Mouse (Mus musculus): ENCODE results near the gene Stum.
"Not testable (repeated sequence)": the region's sequence is repeated elsewhere in the genome, so short reads cannot be mapped to it uniquely, and the experiment has no call there.

Gene Stum

GRCm38 (mm10) chr1:180403694-180404606, 79.4 kb downstream of the Stum start:
- peak in 1 of 2 experiments; percentile 43 for DNase-seq

DNA sequence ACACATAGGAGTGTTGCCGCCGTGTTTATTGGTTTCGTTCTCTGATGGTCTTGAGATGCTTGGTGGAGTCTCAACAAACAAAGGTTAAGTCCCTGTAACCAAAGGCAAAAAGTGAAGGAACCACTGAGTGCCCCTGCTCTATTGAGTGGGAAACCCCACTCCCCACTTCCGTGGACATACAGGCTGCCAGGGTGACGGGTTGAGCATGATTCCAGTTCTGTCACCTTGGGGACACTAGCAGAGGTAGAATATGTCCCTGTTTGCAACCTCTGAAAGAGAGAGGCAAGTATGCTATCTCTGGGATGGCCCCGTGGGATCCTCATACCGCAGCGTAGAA, 80.0 kb downstream of the Stum start:
- DNase-seq: no peak

DNA sequence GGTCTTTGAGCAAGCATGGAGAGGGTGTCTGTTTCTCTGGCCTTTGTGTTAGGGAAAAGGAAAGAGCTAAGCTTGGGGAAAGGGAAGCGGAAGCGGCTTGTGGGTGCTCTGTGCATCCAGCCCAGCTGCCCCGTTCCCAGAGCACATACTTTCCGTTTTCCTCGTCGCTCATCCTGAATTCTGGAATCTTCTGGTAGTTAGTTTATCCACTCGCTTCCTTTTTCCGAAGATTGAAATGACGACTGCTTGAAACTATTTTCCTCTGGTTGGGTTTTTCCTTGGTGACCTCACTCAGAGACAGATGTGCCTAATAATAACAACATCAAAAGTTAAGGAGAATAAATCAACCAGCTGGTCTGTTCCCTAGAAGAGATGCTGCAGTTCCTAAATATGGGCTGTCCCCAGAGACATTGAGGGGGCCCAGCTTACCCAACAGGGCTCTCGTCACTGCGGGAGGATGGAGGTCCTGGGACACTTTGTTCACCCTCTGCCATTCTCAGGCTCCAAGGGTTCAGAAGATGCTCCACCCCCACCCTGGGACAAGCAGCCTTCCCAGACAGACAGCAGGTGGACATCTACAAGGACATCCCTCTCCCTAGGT, 80.7 kb downstream of the Stum start:
- no peak for DNase-seq

- DNase-seq: peak in 1 of 2 experiments; percentile 45
Observed at GRCm38 (mm10) chr1:180401725-180402124, 81.6 kb downstream of the Stum start.

DNA sequence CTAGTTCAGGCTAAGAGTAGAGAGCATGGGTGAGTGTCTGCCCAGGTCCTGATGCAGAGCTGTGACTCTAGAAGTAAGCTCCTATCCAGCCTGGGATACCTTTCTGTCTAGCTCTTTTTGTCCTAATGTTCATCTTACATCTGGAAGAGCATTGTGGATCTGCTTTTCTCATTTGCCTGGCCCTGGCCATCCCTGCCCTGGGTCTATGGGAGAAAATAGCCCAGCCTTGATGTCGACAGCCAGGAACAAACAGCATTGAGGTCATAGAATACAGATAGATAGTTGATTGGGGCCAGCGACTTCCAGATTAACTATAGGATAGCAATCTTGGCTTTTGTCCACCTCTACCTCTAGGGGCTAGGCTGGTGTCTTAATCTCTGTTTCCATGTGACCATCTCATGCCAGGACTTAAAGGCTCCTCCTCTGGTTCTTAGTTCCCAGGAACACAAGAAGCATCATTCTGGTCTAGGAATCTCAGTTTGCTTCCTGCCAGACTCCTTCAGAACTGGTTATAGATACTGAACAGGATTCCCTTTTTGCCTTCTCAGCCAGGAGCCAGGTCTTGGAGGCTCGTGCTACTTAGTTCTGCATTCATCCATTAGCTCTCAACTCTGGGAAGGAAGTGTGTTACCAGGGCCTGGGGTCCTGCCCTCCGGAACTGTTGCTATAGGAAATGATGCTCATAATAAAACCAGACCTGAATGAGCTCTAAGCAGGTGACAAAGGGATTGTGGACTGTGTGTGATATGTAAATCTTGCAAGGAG, 82.4 kb downstream of the Stum start:
- DNase-seq: no peak

DNA sequence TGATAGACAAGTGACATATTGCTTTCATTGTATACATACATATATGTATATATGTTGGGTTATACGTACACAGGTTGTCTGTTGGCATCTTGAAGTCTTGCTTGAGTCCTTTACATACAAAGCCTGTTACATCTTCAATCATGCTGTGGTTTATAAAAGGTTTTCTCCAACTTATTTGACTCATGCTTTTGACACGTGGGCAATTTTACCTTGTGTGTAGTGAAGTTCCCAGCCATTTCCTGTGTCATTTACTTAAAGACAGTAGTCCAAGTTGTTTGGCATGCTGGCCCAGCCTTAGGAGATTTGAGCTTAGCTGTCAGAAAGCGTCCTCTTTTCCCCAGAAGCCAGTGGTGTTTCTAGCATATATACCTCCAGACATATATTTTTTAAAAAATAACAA, 84.9 kb downstream of the Stum start:
- no peak for DNase-seq

DNA sequence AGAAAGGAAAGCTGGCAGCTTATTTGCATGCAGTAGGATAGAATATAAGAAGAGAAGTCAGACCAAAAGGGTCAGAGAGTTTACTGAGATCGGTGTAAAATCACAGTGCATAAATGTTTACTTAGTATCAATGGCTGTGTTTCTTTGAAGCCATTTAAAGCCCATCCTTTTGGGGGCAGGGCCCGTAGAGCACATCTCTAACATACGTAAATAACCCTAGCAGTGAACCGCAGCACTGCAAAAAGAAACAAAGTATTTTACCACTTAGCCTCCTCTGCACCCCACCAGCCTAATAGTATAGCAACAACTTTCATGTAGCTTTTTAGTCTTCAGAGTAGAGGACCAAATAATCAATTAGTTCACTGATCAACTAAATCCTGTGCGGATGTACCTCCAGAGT, 85.6 kb downstream of the Stum start:
- no peak for DNase-seq

- DNase-seq: no peak
Observed at GRCm38 (mm10) chr1:180393873-180394272, 89.4 kb downstream of the Stum start.

DNA sequence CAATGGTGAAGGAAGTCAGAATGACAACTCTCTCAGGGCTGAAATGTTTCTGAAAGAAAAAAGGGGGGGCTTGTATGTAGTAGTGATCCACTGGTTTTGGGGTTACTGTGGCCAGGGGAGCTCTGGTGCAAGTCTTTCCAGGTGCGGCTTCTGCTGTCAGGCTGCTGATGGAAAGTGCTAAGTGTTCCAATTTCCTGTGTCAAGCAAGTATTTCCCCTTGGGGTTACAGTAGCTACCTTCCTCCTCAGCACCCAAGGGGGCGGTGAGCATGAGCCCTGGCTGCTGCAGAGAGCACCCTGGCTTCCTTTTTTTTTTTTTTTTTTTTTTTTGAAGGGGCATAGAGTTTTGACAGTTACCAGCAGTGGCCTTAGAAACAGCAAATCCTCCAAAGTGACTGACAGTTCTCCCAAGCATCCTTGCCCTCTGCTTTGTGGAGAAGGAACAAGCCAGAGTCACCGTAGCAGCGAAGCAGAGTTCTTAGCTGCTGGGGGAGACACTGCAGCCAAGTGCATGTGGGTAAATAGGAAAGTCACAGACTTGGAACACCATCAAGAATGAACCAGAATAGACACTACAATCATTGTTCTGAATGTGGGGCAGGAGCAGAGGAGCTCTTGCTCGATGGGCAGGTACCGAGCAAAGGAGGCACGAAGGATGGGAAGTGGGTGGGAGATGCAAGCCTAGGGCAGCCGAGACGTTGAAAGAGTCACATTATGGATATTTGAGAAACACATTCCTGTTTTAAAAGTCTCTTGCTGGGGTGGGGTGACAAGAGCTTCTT, 90.1 kb downstream of the Stum start:
- peak in 1 of 2 experiments; percentile 67 for DNase-seq

DNA sequence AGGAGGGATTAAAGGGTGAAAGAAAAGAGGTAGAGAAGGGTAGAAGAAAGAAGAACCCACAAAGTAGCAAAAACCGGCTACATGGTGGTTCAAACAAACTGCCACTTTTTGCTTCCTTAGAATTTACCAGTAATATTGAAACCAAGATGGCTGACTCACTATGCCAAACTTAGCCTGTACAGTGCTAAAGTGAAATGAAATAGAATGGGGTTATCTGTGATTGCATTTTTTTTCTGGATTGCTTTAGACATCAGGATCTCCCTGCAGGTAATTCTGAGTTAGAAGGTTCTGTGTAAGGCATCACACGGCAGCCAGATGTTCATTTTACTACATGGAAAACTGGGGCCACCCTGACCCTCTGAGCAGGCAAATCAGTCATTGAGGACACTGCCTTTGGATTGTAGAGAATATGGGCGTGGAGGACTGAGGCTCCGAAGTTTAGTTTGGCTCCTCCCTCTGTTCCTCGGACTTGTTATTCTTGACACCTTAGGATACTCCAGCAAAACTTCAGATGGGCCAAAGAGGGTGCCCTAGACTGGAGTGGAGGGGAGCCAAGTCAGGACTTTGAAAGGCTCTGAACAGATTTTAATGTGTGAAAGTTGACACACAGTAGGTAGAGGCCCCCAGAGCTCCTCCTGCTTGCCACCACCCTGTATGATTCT, 91.0 kb downstream of the Stum start:
- DNase-seq: no peak

DNA sequence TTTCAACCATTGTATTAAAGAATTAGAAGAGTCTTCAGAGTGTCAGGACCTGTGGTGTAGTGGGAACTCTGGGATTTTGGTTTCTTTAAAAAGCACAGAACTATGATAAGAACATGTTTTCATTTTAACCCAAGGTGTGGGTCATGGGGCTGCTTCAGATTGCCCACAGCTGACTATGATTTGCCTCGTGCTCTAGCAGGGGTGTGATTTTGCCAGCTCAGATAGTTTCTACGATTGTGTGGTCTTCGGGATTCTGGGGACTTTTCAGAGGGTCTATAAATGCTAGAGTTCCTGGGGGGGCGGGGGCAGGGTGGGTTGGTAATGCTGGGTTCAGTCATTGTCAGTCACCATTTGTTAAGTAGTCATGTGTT, 91.7 kb downstream of the Stum start:
- DNase-seq: no peak

DNA sequence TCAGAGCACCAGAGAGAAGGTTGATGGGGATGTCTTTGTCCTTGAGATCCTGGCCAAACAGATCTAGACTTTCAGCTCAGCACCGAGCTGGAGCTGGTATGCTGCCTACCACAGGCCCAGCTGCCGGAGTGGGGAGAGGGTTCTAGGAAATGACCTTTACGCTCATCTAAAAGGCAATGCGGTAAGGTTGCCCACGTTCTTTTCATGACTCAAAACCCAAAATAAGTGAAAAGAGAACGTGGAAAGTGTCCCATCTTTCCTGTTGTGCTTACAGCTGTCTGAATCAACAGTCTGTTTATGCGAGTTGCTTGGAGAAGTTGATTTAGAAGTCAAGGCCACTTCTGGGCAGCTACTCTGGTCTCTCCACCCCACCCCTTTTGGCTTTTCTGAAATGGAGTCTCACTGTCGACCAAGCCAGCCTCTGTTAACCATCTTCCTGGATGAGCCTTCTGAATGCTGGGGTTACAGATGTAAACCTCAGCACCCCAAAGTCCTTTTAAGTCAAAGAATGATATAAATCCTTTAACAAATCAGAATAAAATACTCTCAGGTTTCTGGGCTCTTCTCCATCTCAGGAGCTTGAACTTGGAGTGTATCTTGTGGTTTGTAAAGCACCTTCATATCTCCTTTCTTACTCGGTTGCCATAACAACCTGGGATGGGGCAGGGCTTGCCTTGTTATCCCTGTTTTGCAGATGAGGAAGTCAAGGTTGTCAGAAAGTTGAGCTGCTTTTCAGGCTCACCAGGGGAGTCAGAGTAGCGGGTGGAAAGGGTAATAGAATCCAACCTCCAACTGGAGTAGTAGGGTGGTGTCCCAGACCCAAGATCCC, 92.3 kb downstream of the Stum start:
- DNase-seq: no peak

DNA sequence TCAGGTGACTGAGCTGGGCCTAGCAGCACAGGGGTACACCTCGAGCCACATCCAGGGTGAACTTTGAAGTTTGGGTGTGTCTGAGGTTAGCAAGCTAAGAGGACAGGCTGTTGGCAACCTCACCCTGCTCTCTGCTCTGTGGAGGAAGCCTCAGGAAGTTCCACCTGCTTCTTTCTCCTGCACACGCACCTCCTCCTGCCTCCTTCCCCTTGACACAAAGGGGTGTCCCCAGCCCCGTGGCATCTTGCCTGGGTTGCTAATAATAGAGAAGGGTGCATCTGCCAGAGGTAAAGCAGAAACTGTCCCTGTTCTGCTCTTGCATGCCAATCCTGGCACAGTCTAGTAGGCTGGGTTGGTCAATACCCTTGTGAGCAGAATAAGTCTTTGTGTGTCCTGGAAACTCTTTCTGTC, 93.0 kb downstream of the Stum start:
- peak; percentile 37 to 41 for DNase-seq

GRCm38 (mm10) chr1:180389213-180389760, 94.0 kb downstream of the Stum start:
- DNase-seq: not testable (repeated sequence)

GRCm38 (mm10) chr1:180388481-180388880, 94.8 kb downstream of the Stum start:
- no peak for DNase-seq

GRCm38 (mm10) chr1:180387750-180388480, 95.4 kb downstream of the Stum start:
- peak in 1 of 2 experiments; percentile 6 for DNase-seq

DNA sequence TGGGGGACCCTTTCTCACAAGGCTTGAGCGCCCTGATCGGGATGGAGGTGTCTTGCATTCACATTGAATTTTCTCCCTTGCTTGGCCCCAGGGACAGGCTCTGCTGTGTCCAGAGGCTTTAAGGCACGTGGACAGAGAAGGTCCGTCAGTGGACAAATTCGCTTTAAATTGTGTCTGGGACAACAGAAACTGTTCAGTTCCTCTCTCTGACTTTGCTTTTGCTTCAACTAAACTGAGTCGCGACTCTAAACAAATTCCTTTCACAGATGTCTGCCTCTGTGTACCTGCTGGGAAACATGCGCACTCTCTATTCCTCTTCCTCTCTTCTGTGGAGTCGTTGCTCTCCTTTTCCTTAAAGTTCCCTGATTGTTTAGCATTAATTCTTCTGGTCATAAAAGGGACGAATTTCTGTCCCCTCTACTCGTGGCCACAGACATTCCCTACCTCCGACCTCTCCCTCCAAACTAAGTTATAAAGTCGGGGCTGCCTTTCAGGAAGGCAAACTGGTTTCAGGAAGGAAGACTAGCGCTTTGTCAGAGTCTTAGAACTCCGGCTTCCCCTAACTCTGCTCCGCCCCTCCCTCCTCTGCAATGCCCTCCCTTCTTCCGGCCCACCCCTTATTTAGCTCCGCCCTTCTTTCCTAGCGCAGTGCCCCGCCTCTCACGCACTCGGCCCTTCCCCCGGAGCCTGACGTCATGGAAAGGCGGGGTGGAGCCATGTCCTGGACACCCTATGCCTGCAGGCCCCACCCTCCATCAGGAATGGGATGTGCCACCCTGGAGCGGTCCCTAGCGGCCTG, 96.2 kb downstream of the Stum start:
- DNase-seq: peak; percentile 97 to 98

- no peak for DNase-seq
Observed at GRCm38 (mm10) chr1:180385308-180385707, 98.0 kb downstream of the Stum start.

- DNase-seq: no peak
Observed at GRCm38 (mm10) chr1:180384486-180384885, 98.8 kb downstream of the Stum start.
